Mouse (Mus musculus): ENCODE data around the gene Mrln. TPM values are rescaled to one million over a fixed set of nuclear protein-coding genes. Genes with fewer than 3 reads are reported as not detected.

Gene Mrln
- polyA plus RNA-seq, 1 experiment from 2014 or later = 1.5 TPM

DNA sequence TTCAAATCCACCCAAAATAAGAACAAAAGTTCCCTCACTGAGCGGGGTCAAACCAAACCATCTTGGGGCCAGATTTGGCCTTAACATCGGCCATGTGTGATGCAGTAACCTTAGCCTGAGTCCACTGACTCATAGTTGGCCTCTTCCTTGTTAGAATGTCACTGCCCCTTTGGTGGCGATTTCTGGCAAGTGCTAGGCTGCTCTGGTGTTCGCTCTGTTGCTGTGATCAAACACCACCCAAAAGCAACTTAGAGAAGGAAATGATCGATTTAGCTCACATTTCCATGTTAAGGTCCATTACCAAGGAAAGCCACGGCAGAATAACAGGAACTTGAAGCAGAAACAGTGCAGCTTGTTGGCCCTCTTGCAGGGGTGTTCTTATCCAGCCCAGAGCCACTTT lies 46.3 kb downstream of the Mrln start:
- no peak for ATAC-seq (ENCODE audit: insufficient number of reproducible peaks, insufficient read depth, low FRiP score, low read depth)
- Histone ChIP-seq H3K9ac (replicated peaks; ENCODE audit: low read depth, low read length) (no peak overlapping the region), H3K27ac (ENCODE audit: low read length) (no peak overlapping the region), H3K36me3 (ENCODE audit: control insufficient read depth, insufficient read depth, low read length) (no peaks in the 10 kb centered on the region), H3K4me1 (ENCODE audit: control insufficient read depth, insufficient read depth, low read length) (0 out of 2 replicates have a peak, but pooled peaks cover under 1% of the 10 kb centered on the region), H3K9me3 (ENCODE audit: control insufficient read depth, low read depth, low read length) (no peaks in the 10 kb centered on the region), H3K27me3 (ENCODE audit: control insufficient read depth, insufficient read depth, low read length) (no peaks in the 10 kb centered on the region), H3K4me3 (ENCODE audit: low read depth, low read length) (no peak overlapping the region), H3K4me2 (replicated peaks; ENCODE audit: low read depth, low read length) (no peak overlapping the region)
- WGBS = 88% methylated on average over 6 of the region's 6 CpGs

GRCm38 (mm10) chr10:70254666-70255065 lies 50.2 kb downstream of the Mrln start:
- H3K36me3 ChIP-seq (ENCODE audit: control insufficient read depth, insufficient read depth, low read length) = no peaks in the 10 kb centered on the region
- ATAC-seq (ENCODE audit: insufficient number of reproducible peaks, insufficient read depth, low FRiP score, low read depth) = no peak
- H3K4me1 ChIP-seq (ENCODE audit: control insufficient read depth, insufficient read depth, low read length) = no peaks in the 10 kb centered on the region
- WGBS = 77% methylated on average over 4 of the region's 4 CpGs
- H3K27me3 ChIP-seq (ENCODE audit: control insufficient read depth, insufficient read depth, low read length) = no peaks in the 10 kb centered on the region
- no peaks in the 10 kb centered on the region for H3K9me3 ChIP-seq (ENCODE audit: control insufficient read depth, low read depth, low read length)
- no peak overlapping the region for H3K9ac ChIP-seq (replicated peaks; ENCODE audit: low read depth, low read length)
- no peak overlapping the region for H3K4me2 ChIP-seq (replicated peaks; ENCODE audit: low read depth, low read length)
- no peak overlapping the region for H3K4me3 ChIP-seq (ENCODE audit: low read depth, low read length)
- H3K27ac ChIP-seq (ENCODE audit: low read length) = no peak overlapping the region

DNA sequence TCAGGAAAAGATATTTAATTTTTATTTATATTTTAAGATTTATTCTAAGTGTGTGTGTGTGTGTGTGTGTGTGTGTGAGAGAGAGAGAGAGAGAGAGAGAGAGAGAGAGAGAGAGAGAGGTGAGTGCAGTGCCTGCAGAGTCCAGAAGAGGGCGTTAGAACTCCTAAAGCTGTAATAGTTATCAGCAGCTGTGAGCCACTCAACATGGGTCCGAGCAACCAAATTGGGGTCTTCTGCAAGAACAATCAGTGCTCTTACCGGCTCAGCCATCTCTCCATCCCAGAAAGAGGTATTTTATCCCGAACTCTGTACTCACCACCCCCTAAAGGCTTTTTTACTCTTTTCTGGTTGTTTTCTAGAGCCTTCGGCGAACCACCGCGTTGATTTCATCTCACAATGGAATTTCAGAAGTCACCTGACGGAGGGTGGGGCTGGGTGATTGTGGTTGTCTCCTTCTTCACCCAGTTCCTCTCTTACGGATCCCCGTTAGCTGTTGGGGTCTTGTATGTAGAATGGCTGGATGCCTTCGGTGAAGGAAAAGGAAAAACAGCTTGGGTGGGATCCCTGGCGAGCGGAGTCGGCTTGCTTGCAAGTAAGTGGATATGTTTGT lies 51.2 kb downstream of the Mrln start:
- Histone ChIP-seq H3K27me3 (ENCODE audit: control insufficient read depth, insufficient read depth, low read length) (no peaks in the 10 kb centered on the region), H3K4me1 (ENCODE audit: control insufficient read depth, insufficient read depth, low read length) (no peaks in the 10 kb centered on the region), H3K4me2 (replicated peaks; ENCODE audit: low read depth, low read length) (no peak overlapping the region), H3K9me3 (ENCODE audit: control insufficient read depth, low read depth, low read length) (no peaks in the 10 kb centered on the region), H3K9ac (replicated peaks; ENCODE audit: low read depth, low read length) (no peak overlapping the region), H3K4me3 (ENCODE audit: low read depth, low read length) (no peak overlapping the region), H3K36me3 (ENCODE audit: control insufficient read depth, insufficient read depth, low read length) (no peaks in the 10 kb centered on the region), H3K27ac (ENCODE audit: low read length) (no peak overlapping the region)
- ATAC-seq (ENCODE audit: insufficient number of reproducible peaks, insufficient read depth, low FRiP score, low read depth) = no peak
- 87% methylated on average over 15 of the region's 15 CpGs for WGBS

DNA sequence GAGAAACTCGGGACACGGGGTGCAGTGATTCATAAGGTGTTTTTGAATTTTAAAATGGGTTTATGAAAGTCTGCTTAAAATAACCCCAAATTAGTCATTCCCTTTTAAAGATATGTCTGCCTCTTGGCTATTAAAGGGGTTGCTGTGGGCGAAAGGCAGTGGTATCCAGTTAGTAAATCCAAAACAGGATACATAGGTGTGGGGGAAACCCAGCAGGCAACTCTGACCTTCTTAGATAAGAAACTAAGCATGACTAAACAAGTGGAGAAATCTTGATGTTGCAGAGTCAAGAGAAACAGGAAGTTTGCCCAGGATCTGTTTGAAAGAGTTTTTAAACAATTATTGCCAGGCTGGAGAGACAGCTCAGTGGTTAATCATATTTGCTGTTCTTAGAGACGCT lies 52.6 kb downstream of the Mrln start:
- WGBS = 76% methylated on average over 4 of the region's 4 CpGs
- Histone ChIP-seq H3K27me3 (ENCODE audit: control insufficient read depth, insufficient read depth, low read length) (no peaks in the 10 kb centered on the region), H3K4me1 (ENCODE audit: control insufficient read depth, insufficient read depth, low read length) (no peaks in the 10 kb centered on the region), H3K9ac (replicated peaks; ENCODE audit: low read depth, low read length) (no peak overlapping the region), H3K4me3 (ENCODE audit: low read depth, low read length) (no peak overlapping the region), H3K36me3 (ENCODE audit: control insufficient read depth, insufficient read depth, low read length) (no peaks in the 10 kb centered on the region), H3K27ac (ENCODE audit: low read length) (no peak overlapping the region), H3K4me2 (replicated peaks; ENCODE audit: low read depth, low read length) (no peak overlapping the region), H3K9me3 (ENCODE audit: control insufficient read depth, low read depth, low read length) (no peaks in the 10 kb centered on the region)
- no peak for ATAC-seq (ENCODE audit: insufficient number of reproducible peaks, insufficient read depth, low FRiP score, low read depth)

- no peak overlapping the region for H3K27ac ChIP-seq (ENCODE audit: low read length)
- no peaks in the 10 kb centered on the region for H3K9me3 ChIP-seq (ENCODE audit: control insufficient read depth, low read depth, low read length)
- no peak overlapping the region for H3K4me3 ChIP-seq (ENCODE audit: low read depth, low read length)
- H3K36me3 ChIP-seq (ENCODE audit: control insufficient read depth, insufficient read depth, low read length) = no peaks in the 10 kb centered on the region
- no peak overlapping the region for H3K4me2 ChIP-seq (replicated peaks; ENCODE audit: low read depth, low read length)
- H3K9ac ChIP-seq (replicated peaks; ENCODE audit: low read depth, low read length) = no peak overlapping the region
- no peaks in the 10 kb centered on the region for H3K4me1 ChIP-seq (ENCODE audit: control insufficient read depth, insufficient read depth, low read length)
- 80% methylated on average over 4 of the region's 4 CpGs for WGBS
- H3K27me3 ChIP-seq (ENCODE audit: control insufficient read depth, insufficient read depth, low read length) = no peaks in the 10 kb centered on the region
- ATAC-seq (ENCODE audit: insufficient number of reproducible peaks, insufficient read depth, low FRiP score, low read depth) = no peak
Measured at GRCm38 (mm10) chr10:70260904-70261303, 56.4 kb downstream of the Mrln start.

DNA sequence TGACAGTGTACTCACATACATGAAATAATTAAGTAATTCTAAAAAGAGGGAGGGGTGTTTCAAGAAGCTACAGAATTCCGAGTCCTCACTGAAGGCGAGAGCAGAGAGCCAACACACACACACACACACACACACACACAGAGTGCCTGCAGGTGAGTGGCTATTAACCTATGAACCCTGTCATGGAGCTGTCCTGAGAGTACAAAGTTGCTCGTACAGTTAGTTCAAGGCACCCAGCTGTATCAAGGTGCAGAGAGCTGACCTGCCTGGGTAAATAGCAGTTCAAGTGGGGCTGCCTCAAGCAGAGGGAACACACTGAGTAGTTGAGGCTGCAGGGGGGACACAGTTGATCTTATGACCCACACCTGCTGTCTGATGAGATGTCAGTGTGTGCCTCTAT lies 57.6 kb downstream of the Mrln start:
- H3K9me3 ChIP-seq (ENCODE audit: control insufficient read depth, low read depth, low read length) = no peaks in the 10 kb centered on the region
- no peak overlapping the region for H3K4me3 ChIP-seq (ENCODE audit: low read depth, low read length)
- H3K27ac ChIP-seq (ENCODE audit: low read length) = no peak overlapping the region
- ATAC-seq (ENCODE audit: insufficient number of reproducible peaks, insufficient read depth, low FRiP score, low read depth) = no peak
- H3K4me2 ChIP-seq (replicated peaks; ENCODE audit: low read depth, low read length) = no peak overlapping the region
- WGBS = 60% methylated on average over 3 of the region's 3 CpGs
- no peaks in the 10 kb centered on the region for H3K27me3 ChIP-seq (ENCODE audit: control insufficient read depth, insufficient read depth, low read length)
- H3K36me3 ChIP-seq (ENCODE audit: control insufficient read depth, insufficient read depth, low read length) = no peaks in the 10 kb centered on the region
- no peaks in the 10 kb centered on the region for H3K4me1 ChIP-seq (ENCODE audit: control insufficient read depth, insufficient read depth, low read length)
- no peak overlapping the region for H3K9ac ChIP-seq (replicated peaks; ENCODE audit: low read depth, low read length)

- H3K27ac ChIP-seq (ENCODE audit: low read length) = no peak overlapping the region
- H3K9me3 ChIP-seq (ENCODE audit: control insufficient read depth, low read depth, low read length) = no peaks in the 10 kb centered on the region
- H3K4me1 ChIP-seq (ENCODE audit: control insufficient read depth, insufficient read depth, low read length) = no peaks in the 10 kb centered on the region
- ATAC-seq (ENCODE audit: insufficient number of reproducible peaks, insufficient read depth, low FRiP score, low read depth) = no peak
- WGBS = 68% methylated on average over 4 of the region's 4 CpGs
- no peak overlapping the region for H3K4me3 ChIP-seq (ENCODE audit: low read depth, low read length)
- H3K9ac ChIP-seq (replicated peaks; ENCODE audit: low read depth, low read length) = no peak overlapping the region
- H3K36me3 ChIP-seq (ENCODE audit: control insufficient read depth, insufficient read depth, low read length) = no peaks in the 10 kb centered on the region
- no peaks in the 10 kb centered on the region for H3K27me3 ChIP-seq (ENCODE audit: control insufficient read depth, insufficient read depth, low read length)
- no peak overlapping the region for H3K4me2 ChIP-seq (replicated peaks; ENCODE audit: low read depth, low read length)
Measured at GRCm38 (mm10) chr10:70263681-70264189, 59.3 kb downstream of the Mrln start.

DNA sequence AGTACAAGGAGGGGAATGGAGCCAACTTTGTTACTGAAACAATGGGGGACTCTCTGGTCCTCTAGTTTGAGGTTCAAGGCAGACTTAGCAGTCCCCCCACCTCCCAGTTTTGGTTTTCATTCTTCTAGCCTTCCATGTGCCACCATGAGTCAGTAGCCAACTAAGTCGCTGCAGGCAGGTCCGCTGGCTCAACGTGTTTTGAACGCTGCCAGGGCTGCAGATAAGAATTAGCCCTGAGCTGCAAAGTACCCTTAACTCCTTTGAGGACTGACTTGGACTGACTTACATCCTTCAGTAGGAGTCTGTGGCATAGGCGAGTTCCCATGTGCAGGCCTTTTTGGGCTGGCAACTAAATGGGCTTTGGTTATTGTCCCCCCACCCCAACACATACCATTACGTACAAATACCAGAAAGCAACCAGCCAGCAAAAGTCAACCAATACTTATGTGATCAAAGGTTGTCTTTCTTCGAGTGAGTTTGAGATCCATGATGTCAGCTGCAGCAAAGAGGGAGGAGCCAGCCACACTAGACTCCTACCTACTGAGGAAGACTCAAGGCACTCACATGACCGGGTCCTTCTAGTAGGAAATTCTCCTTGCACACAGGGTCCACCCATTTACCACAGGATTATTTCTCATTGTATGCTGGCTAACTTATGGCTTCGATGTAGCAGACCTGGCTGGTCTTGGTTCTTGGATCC lies 60.0 kb downstream of the Mrln start:
- 85% methylated on average over 9 of the region's 9 CpGs for WGBS
- H3K4me2 ChIP-seq (replicated peaks; ENCODE audit: low read depth, low read length) = no peak overlapping the region
- H3K4me1 ChIP-seq (ENCODE audit: control insufficient read depth, insufficient read depth, low read length) = no peaks in the 10 kb centered on the region
- H3K27me3 ChIP-seq (ENCODE audit: control insufficient read depth, insufficient read depth, low read length) = no peaks in the 10 kb centered on the region
- H3K27ac ChIP-seq (ENCODE audit: low read length) = no peak overlapping the region
- H3K4me3 ChIP-seq (ENCODE audit: low read depth, low read length) = no peak overlapping the region
- no peaks in the 10 kb centered on the region for H3K9me3 ChIP-seq (ENCODE audit: control insufficient read depth, low read depth, low read length)
- ATAC-seq (ENCODE audit: insufficient number of reproducible peaks, insufficient read depth, low FRiP score, low read depth) = no peak
- no peaks in the 10 kb centered on the region for H3K36me3 ChIP-seq (ENCODE audit: control insufficient read depth, insufficient read depth, low read length)
- H3K9ac ChIP-seq (replicated peaks; ENCODE audit: low read depth, low read length) = no peak overlapping the region

Data from stomach, embryonic 14.5 days (tissue).